In genomic region chr5:24843841-24844240, GRCm38 (mm10) we compare ENCODE assay signal across 10 mouse cellular contexts. TPM values are rescaled to one million over a fixed set of nuclear protein-coding genes. Genes with fewer than 3 reads are reported as not detected.
DNase-seq lines count a peak whose midpoint lies in the region; ATAC-seq and TF ChIP-seq lines count a peak whose summit lies in the region.
"Had no signal": no experiment of that assay in that cellular context is flagged by ENCODE, and none has a peak within 500 bp of the region (broad histone marks: within the 10 kb centered on the region; RNA-seq: fewer than 3 reads in every experiment).

No protein-coding gene starts in this region.

- no peaks in the 10 kb centered on the region for H3K9me3 ChIP-seq in heart, embryonic 11.5 days (replicated peaks; ENCODE audit: control insufficient read depth, low read length)
- H3K9me3 ChIP-seq in neural tube, embryonic 12.5 days = no peaks in the 10 kb centered on the region
- H3K9me3 ChIP-seq in limb, embryonic 14.5 days (ENCODE audit: control insufficient read depth, low read length) = no peaks in the 10 kb centered on the region
- H3K9me3 ChIP-seq in stomach, embryonic 16.5 days (replicated peaks; ENCODE audit: control insufficient read depth, low read length) = no peaks in the 10 kb centered on the region

- H3K9ac ChIP-seq in heart, embryonic 11.5 days (ENCODE audit: low read depth, low read length) = no peak overlapping the region; the same call in 1 of the 2 replicates
- peak overlapping the region; percentile 58; the same call in 1 of the 2 replicates for H3K9ac ChIP-seq in neural tube, embryonic 12.5 days
- H3K9ac ChIP-seq in limb, embryonic 14.5 days (ENCODE audit: low read depth, low read length, severe bottlenecking) = no peak overlapping the region
- peak overlapping the region; percentile 78; the same call in 1 of the 2 replicates for H3K9ac ChIP-seq in stomach, embryonic 16.5 days (ENCODE audit: low read length)

- 91% methylated on average over 5 of the region's 5 CpGs for WGBS in heart, embryonic 11.5 days (ENCODE audit: insufficient replicate concordance)
- 94% methylated on average over 5 of the region's 5 CpGs for WGBS in neural tube, embryonic 12.5 days
- 78% methylated on average over 5 of the region's 5 CpGs for WGBS in limb, embryonic 14.5 days
- WGBS in stomach, embryonic 16.5 days = 82% methylated on average over 5 of the region's 5 CpGs

- no peak for TF ChIP-seq POLR2A in limb, embryonic 14.5 days (IDR thresholded peaks at IDR 0.05; ENCODE audit: borderline replicate concordance, extremely low read depth, insufficient read depth, insufficient read length)

- H3K27me3 ChIP-seq in heart, embryonic 11.5 days (ENCODE audit: control insufficient read depth, insufficient read depth, low read length) = no peaks in the 10 kb centered on the region
- no peaks in the 10 kb centered on the region for H3K27me3 ChIP-seq in neural tube, embryonic 12.5 days (replicated peaks)
- no peaks in the 10 kb centered on the region for H3K27me3 ChIP-seq in limb, embryonic 14.5 days (ENCODE audit: control insufficient read depth, insufficient read depth, low read length)
- no peaks in the 10 kb centered on the region for H3K27me3 ChIP-seq in stomach, embryonic 16.5 days (ENCODE audit: control insufficient read depth, insufficient read depth, low read length)

- no peak for ATAC-seq in heart, embryonic 11.5 days (replicated peaks; ENCODE audit: insufficient number of reproducible peaks, low FRiP score, low TSS enrichment)
- ATAC-seq in neural tube, embryonic 12.5 days (ENCODE audit: low FRiP score, low read depth) = no peak
- no peak for ATAC-seq in limb, embryonic 14.5 days (ENCODE audit: low FRiP score, low read depth)
- no peak for ATAC-seq in stomach, embryonic 16.5 days (ENCODE audit: insufficient read depth, low FRiP score)

- H3K4me3 ChIP-seq in heart, embryonic 11.5 days (ENCODE audit: low read depth, low read length) = no peak overlapping the region
- H3K4me3 ChIP-seq in neural tube, embryonic 12.5 days = no peak overlapping the region
- H3K4me3 ChIP-seq in limb, embryonic 14.5 days (replicated peaks; ENCODE audit: low read length) = no peak overlapping the region; the same call in 1 of the 2 replicates
- 0 out of 2 replicates have a peak overlapping the region, but pooled peaks have one; percentile 97 for H3K4me3 ChIP-seq in stomach, embryonic 16.5 days (replicated peaks; ENCODE audit: low read length)

- DNase-seq in heart, adult 8-10 months (ENCODE audit: low spot score) = no peak
- no peak for DNase-seq in neural tube, embryonic 10.5 days (ENCODE audit: extremely low spot score, low spot score)
- no peak for DNase-seq in limb, embryonic 14.5 days (ENCODE audit: low spot score)
- DNase-seq in spleen, postnatal 14 days (ENCODE audit: low spot score in 2 of 2) = no peak
- DNase-seq in spleen, postnatal 10 days (ENCODE audit: low spot score in 2 of 2) = no peak
- DNase-seq: cerebellum, adult 11 months; kidney, postnatal 14 days had no signal

- peaks cover 14% of the 10 kb centered on the region for H3K4me1 ChIP-seq in heart, embryonic 11.5 days (ENCODE audit: control insufficient read depth, insufficient read depth, low read length)
- H3K4me1 ChIP-seq in neural tube, embryonic 12.5 days = peaks cover 18% of the 10 kb centered on the region
- H3K4me1 ChIP-seq in limb, embryonic 14.5 days (ENCODE audit: control insufficient read depth, insufficient read depth, low read length) = peaks cover 10% of the 10 kb centered on the region
- peaks cover 22% of the 10 kb centered on the region for H3K4me1 ChIP-seq in stomach, embryonic 16.5 days (ENCODE audit: control insufficient read depth, insufficient read depth, low read length)

- no peaks in the 10 kb centered on the region for H3K36me3 ChIP-seq in heart, embryonic 11.5 days (ENCODE audit: control insufficient read depth, insufficient read depth, low read length)
- H3K36me3 ChIP-seq in neural tube, embryonic 12.5 days = no peaks in the 10 kb centered on the region
- no peaks in the 10 kb centered on the region for H3K36me3 ChIP-seq in limb, embryonic 14.5 days (ENCODE audit: control insufficient read depth, insufficient read depth, low read length)
- H3K36me3 ChIP-seq in stomach, embryonic 16.5 days (ENCODE audit: control insufficient read depth, insufficient read depth, low read length) = no peaks in the 10 kb centered on the region

- peak overlapping the region; percentile 96 for H3K4me2 ChIP-seq in heart, embryonic 11.5 days
- H3K4me2 ChIP-seq in neural tube, embryonic 12.5 days (replicated peaks) = peak overlapping the region; percentile 78; the same call in 1 of the 2 replicates
- peak overlapping the region; percentile 90 for H3K4me2 ChIP-seq in limb, embryonic 14.5 days (replicated peaks; ENCODE audit: low read depth, low read length, severe bottlenecking)
- peak overlapping the region; percentile 78; the same call in 1 of the 2 replicates for H3K4me2 ChIP-seq in stomach, embryonic 16.5 days (ENCODE audit: low read depth, low read length)

- peak overlapping the region; percentile 100; the same call in 1 of the 2 replicates for H3K27ac ChIP-seq in heart, embryonic 11.5 days (ENCODE audit: low read depth, low read length)
- no peak overlapping the region for H3K27ac ChIP-seq in neural tube, embryonic 12.5 days
- no peak overlapping the region for H3K27ac ChIP-seq in limb, embryonic 14.5 days (replicated peaks; ENCODE audit: low read depth, low read length)
- peak overlapping the region; percentile 100; the same call in 1 of the 2 replicates for H3K27ac ChIP-seq in stomach, embryonic 16.5 days (ENCODE audit: low read length)

RNA-seq across cellular contexts. Expression of gene Rheb, which starts 1.4 kb away (rescaled TPM):
- 242 and 245 TPM in 2 replicates for polyA plus RNA-seq in heart, embryonic 11.5 days (2014; fragmentation: Nextera tagmentation; extraction: Ambion mirVana)
- total RNA-seq in heart, adult 8-10 months (2022) = 10 to 100 TPM; 76.2 to 78.6 (median 77.5) TPM
- 181 and 183 TPM in 2 replicates for polyA plus RNA-seq in neural tube, embryonic 12.5 days (2016; fragmentation: Nextera tagmentation; extraction: Ambion mirVana)
- 79.0 and 85.7 TPM in 2 replicates for polyA plus RNA-seq in limb, embryonic 14.5 days (2012; rRNA removed)
- polyA plus RNA-seq in limb, embryonic 14.5 days (2014; fragmentation: Nextera tagmentation; extraction: Ambion mirVana) = 210 and 216 TPM in 2 replicates
- polyA plus RNA-seq in stomach, embryonic 16.5 days (2015; fragmentation: Nextera tagmentation; extraction: Ambion mirVana) = 218 and 227 TPM in 2 replicates

Comparison
In these comparisons a context has a peak if more than half of its experiments do, and no peak if none do; other contexts are left out.
1. H3K27ac ChIP-seq: peak in heart, embryonic 11.5 days (single experiment) and stomach, embryonic 16.5 days (single experiment); none in neural tube, embryonic 12.5 days (single experiment) and limb, embryonic 14.5 days (single experiment).
2. H3K9ac ChIP-seq: peak in neural tube, embryonic 12.5 days (single experiment) and stomach, embryonic 16.5 days (single experiment); none in heart, embryonic 11.5 days (single experiment) and limb, embryonic 14.5 days (single experiment).
3. Peak in every context shown above with its lines, with median percentiles within 50 percentile points of each other: H3K4me2 ChIP-seq.